Mouse (Mus musculus) retina, postnatal 1 day (tissue): ENCODE results near the gene Ndp.
A peak's percentile ranks its signal among the peaks of the same experiment; 100 is the strongest.

Experiments
- DNase-seq: peaks from one replicate; pipeline ENCODE4 v3.0.0-alpha.2; 2012

Ndp gene

GRCm38 (mm10) chrX:16911241-16911873 is at the start of gene Ndp:
Ndp (minus strand) TSS chrX:16911774.
- peak; percentile 39 for DNase-seq

- no peak for DNase-seq
Measured at GRCm38 (mm10) chrX:16954767-16955166, 43.2 kb upstream of the Ndp start.

GRCm38 (mm10) chrX:16918006-16918405 is 6.4 kb upstream of the Ndp start:
- no peak for DNase-seq

- DNase-seq, result no peak
Measured at GRCm38 (mm10) chrX:16913118-16913517, 1.5 kb upstream of the Ndp start.

- DNase-seq, result no peak
Measured at GRCm38 (mm10) chrX:16911911-16912310, 337 bp upstream of the Ndp start.

- peak; percentile 41 for DNase-seq
Measured at GRCm38 (mm10) chrX:16910211-16911095, 1.1 kb downstream of the Ndp start.

- DNase-seq, result no peak
Measured at GRCm38 (mm10) chrX:16908652-16909051, 2.9 kb downstream of the Ndp start.

GRCm38 (mm10) chrX:16907554-16907953 is 4.0 kb downstream of the Ndp start:
- DNase-seq, result no peak

- DNase-seq, result peak; percentile 84
Measured at GRCm38 (mm10) chrX:16894377-16895175, 17.0 kb downstream of the Ndp start.

GRCm38 (mm10) chrX:16867640-16868314 is 43.8 kb downstream of the Ndp start:
- DNase-seq, result no peak

GRCm38 (mm10) chrX:16860244-16860643 is 51.3 kb downstream of the Ndp start:
- DNase-seq, result peak; percentile 27

GRCm38 (mm10) chrX:16846034-16846433 is 65.5 kb downstream of the Ndp start:
- DNase-seq, result no peak

GRCm38 (mm10) chrX:16841443-16841842 is 70.1 kb downstream of the Ndp start:
- DNase-seq, result no peak

- DNase-seq, result no peak
Measured at GRCm38 (mm10) chrX:16837293-16837692, 74.3 kb downstream of the Ndp start.

- DNase-seq, result no peak
Measured at GRCm38 (mm10) chrX:16836488-16837082, 75.0 kb downstream of the Ndp start.
